Mouse (Mus musculus): ENCODE measurements around the gene Exosc3. TPM values are rescaled to one million over a fixed set of nuclear protein-coding genes. Genes with fewer than 3 reads are reported as not detected.
"Not testable (repeated sequence)": the region's sequence is repeated elsewhere in the genome, so short reads cannot be mapped to it uniquely, and the experiment has no call there.

Exosc3 gene
- polyA plus RNA-seq (2014; fragmentation: Nextera tagmentation; extraction: Ambion mirVana): 87.3 and 92.4 TPM in 2 replicates

DNA sequence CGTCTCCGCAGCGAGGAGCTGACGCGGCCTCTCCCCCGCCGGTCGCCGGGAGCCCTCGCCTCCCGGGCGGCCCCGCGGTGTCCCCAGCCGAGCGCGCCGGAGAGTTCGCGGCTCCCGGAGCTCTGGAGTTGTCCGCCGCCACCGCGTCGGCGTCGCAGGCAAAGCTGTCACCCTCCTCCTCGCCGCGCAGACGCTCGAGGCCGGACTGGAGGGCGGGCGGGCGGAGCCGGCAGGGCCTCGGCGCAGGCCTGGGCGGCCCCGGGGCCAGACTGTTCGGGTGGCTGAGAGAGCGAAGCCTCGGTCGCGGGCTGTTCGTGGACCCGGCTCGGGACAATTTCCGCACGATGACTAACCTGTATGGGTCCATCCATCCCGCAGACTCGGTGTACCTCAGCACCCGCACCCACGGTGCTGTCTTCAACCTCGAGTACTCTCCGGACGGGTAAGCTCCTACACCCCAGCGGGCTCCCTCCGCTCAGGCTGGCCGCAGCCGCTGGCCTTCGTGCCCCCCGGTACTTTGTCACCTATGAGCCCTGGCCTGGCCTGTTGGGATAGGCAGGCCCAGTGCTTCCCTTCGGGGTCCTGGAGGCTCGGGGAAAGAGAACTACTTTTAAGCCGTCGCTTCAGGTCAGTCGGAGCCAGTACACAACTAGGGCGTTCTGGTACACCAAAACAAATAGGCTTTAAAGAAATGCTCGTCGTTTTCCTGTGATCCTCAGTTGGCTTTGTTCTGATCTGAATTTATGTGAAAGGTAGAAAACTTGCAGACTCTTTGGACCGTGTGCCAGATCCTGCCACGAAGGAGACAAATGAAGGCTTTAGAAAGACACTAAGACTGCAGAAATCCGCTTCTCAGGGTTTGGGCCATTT lies at the start of gene Exosc3:
TSS of gene Exosc3 (minus strand) at position 447 of the 870 bp plus-strand sequence.
- Histone ChIP-seq H3K4me2 (replicated peaks; ENCODE audit: low read depth, low read length) (peak within 1 kb of the TSS; percentile 71), H3K9me3 (ENCODE audit: control insufficient read depth, low read length) (no peaks in the 10 kb centered on the region), H3K4me3 (ENCODE audit: low read depth, low read length) (peak within 1 kb of the TSS; percentile 59), H3K27ac (ENCODE audit: low read depth, low read length) (peak within 1 kb of the TSS; percentile 77), H3K36me3 (ENCODE audit: control insufficient read depth, insufficient read depth, low read length) (no peaks in the 10 kb centered on the region), H3K4me1 (replicated peaks; ENCODE audit: control insufficient read depth, insufficient read depth, low read length) (no peaks in the 10 kb centered on the region), H3K27me3 (ENCODE audit: control insufficient read depth, insufficient read depth, low read length) (no peaks in the 10 kb centered on the region), H3K9ac (ENCODE audit: low read depth, low read length) (peak within 1 kb of the TSS; percentile 73)
- ATAC-seq (ENCODE audit: low FRiP score) (peak; percentile 86), DNase-seq (ENCODE audit: low spot score) (no peak)
- under 1% methylated on average over 71 of the region's 76 CpGs for WGBS

DNA sequence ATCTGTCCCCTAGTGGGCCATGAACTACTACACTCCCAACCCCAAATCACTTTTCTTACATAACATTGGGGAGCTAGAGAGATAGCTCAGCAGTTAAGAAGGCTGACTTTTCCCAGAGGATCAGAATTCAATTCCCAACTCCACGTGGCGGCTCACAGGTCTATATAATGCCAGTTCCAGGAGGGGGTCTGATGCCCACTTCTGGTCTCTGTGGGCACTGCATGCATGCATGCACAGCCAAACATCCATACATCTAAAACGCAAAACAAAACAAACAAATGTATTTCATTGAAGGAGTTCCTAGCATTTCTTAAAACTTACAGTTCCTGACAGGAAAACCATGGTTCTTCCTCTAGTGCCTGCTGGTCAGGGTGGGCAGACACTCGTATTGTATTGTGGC lies 49.6 kb upstream of the Exosc3 start:
- H3K4me2 ChIP-seq (replicated peaks; ENCODE audit: low read depth, low read length): no peak overlapping the region
- WGBS: 74% methylated on average over 4 of the region's 4 CpGs
- H3K4me1 ChIP-seq (replicated peaks; ENCODE audit: control insufficient read depth, insufficient read depth, low read length): no peaks in the 10 kb centered on the region
- ATAC-seq (ENCODE audit: low FRiP score) (no peak), DNase-seq (ENCODE audit: low spot score) (no peak)
- no peaks in the 10 kb centered on the region for H3K36me3 ChIP-seq (ENCODE audit: control insufficient read depth, insufficient read depth, low read length)
- no peaks in the 10 kb centered on the region for H3K27me3 ChIP-seq (ENCODE audit: control insufficient read depth, insufficient read depth, low read length)
- H3K27ac ChIP-seq (ENCODE audit: low read depth, low read length): no peak overlapping the region
- no peak overlapping the region for H3K4me3 ChIP-seq (ENCODE audit: low read depth, low read length)
- H3K9me3 ChIP-seq (ENCODE audit: control insufficient read depth, low read length): no peaks in the 10 kb centered on the region
- H3K9ac ChIP-seq (ENCODE audit: low read depth, low read length): no peak overlapping the region

DNA sequence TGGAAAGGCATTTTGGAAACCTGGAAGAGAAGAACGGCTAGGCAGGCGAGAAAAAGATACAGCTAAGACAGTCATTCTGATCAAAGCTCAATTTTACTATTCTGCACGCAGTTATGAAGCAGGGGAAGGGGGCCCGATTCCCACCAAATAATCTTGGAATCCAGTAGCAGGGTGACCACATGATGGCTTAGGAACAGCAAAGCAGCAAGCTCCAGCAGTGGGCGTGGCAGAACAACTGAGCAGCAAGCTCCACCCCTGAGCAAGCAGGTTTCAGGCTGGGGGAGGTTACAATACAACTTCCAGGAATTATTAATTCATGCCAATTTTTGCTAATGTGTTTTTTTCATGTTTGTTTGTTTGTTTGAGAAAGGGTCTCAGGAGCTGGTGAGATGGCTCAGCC lies 44.8 kb upstream of the Exosc3 start:
- not testable (repeated sequence) for H3K4me2 ChIP-seq (replicated peaks; ENCODE audit: low read depth, low read length); H3K27me3 ChIP-seq (ENCODE audit: control insufficient read depth, insufficient read depth, low read length); H3K9ac ChIP-seq (ENCODE audit: low read depth, low read length); H3K4me3 ChIP-seq (ENCODE audit: low read depth, low read length); DNase-seq (ENCODE audit: low spot score); ATAC-seq (ENCODE audit: low FRiP score); H3K27ac ChIP-seq (ENCODE audit: low read depth, low read length); H3K9me3 ChIP-seq (ENCODE audit: control insufficient read depth, low read length); H3K4me1 ChIP-seq (replicated peaks; ENCODE audit: control insufficient read depth, insufficient read depth, low read length); H3K36me3 ChIP-seq (ENCODE audit: control insufficient read depth, insufficient read depth, low read length)
- 92% methylated on average over 5 of the region's 5 CpGs for WGBS

DNA sequence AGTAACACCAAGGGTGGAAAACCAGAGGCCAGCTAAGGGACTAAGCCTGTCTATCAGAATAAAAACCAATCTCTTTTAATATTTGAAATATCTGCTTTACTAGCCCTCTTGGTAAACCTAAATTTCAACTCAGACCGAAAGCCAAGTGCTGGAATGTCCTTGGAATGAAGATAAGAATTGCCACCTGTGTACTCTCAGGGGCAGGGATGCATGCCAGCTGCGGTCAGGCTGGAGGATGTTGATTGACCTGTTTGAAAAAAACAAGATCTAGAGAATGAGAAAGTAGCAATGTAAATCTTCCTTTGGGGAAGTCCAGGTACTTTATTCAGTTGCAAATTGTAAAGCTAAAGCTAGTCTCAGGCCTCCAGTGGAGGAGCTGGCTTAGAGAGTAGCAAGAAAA lies 39.6 kb upstream of the Exosc3 start:
- not testable (repeated sequence) for ATAC-seq (ENCODE audit: low FRiP score); H3K9ac ChIP-seq (ENCODE audit: low read depth, low read length); H3K4me1 ChIP-seq (replicated peaks; ENCODE audit: control insufficient read depth, insufficient read depth, low read length); DNase-seq (ENCODE audit: low spot score); H3K9me3 ChIP-seq (ENCODE audit: control insufficient read depth, low read length); H3K27ac ChIP-seq (ENCODE audit: low read depth, low read length); H3K27me3 ChIP-seq (ENCODE audit: control insufficient read depth, insufficient read depth, low read length); H3K36me3 ChIP-seq (ENCODE audit: control insufficient read depth, insufficient read depth, low read length); H3K4me2 ChIP-seq (replicated peaks; ENCODE audit: low read depth, low read length); H3K4me3 ChIP-seq (ENCODE audit: low read depth, low read length)
- WGBS: 84% methylated on average over 2 of the region's 2 CpGs

DNA sequence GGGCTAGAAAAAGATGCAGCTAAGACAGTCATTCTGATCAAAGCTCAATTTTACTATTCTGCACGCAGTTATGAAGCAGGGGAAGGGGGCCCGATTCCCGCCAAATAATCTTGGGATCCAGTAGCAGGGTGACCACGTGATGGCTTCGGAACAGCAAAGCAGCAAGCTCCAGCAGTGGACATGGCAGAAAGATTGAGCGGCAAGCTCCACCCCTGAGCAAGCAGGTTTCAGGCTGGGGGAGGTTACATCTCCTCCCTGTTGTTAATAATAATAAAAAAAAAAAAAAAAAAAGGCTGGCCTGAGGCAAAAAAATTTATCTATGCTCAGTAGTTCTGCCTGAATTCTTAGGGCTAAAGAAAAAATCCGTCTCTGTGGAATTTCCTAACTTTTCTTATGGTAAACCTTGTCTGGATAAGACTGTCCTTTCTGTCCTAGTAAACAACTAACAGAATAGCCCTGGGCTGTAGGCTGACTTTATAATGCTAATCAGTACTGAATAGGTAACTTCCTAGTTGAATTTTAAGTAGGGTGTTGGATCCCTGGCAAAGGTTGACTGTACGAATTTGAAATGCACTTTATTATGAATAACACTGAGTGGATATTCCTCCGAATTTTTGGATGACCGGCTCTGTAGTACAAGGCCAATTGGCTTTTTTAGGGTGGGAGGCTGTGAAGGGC lies 38.5 kb upstream of the Exosc3 start:
- not testable (repeated sequence) for H3K4me3 ChIP-seq (ENCODE audit: low read depth, low read length); H3K4me1 ChIP-seq (replicated peaks; ENCODE audit: control insufficient read depth, insufficient read depth, low read length); H3K4me2 ChIP-seq (replicated peaks; ENCODE audit: low read depth, low read length); H3K9ac ChIP-seq (ENCODE audit: low read depth, low read length); DNase-seq (ENCODE audit: low spot score); H3K36me3 ChIP-seq (ENCODE audit: control insufficient read depth, insufficient read depth, low read length); H3K27ac ChIP-seq (ENCODE audit: low read depth, low read length); H3K27me3 ChIP-seq (ENCODE audit: control insufficient read depth, insufficient read depth, low read length); ATAC-seq (ENCODE audit: low FRiP score); H3K9me3 ChIP-seq (ENCODE audit: control insufficient read depth, low read length)
- WGBS: 95% methylated on average over 10 of the region's 10 CpGs

DNA sequence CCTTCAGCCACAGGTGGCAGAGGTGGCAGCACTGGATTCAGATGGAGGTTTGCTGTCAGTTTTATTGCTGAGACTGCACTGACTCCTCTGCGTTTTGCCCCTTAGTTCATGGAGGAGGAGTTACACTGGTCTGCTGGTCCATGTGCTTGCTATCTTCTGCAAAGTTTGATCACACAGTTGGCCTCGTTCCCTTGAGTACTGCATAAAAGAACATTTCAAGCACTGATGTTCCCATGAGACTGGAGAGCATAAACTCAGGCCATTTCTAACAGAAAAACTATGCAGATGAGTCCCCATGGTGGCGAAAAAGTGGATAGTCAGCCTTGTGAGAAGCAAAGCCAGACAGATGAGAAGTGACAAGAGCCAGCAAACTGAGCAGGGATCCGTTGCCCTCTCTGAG lies 34.0 kb upstream of the Exosc3 start:
- Histone ChIP-seq H3K27me3 (ENCODE audit: control insufficient read depth, insufficient read depth, low read length) (no peaks in the 10 kb centered on the region), H3K4me2 (replicated peaks; ENCODE audit: low read depth, low read length) (no peak overlapping the region), H3K4me3 (ENCODE audit: low read depth, low read length) (no peak overlapping the region), H3K36me3 (ENCODE audit: control insufficient read depth, insufficient read depth, low read length) (no peaks in the 10 kb centered on the region), H3K9me3 (ENCODE audit: control insufficient read depth, low read length) (no peaks in the 10 kb centered on the region), H3K4me1 (replicated peaks; ENCODE audit: control insufficient read depth, insufficient read depth, low read length) (no peaks in the 10 kb centered on the region), H3K9ac (ENCODE audit: low read depth, low read length) (no peak overlapping the region), H3K27ac (ENCODE audit: low read depth, low read length) (no peak overlapping the region)
- no peak for ATAC-seq (ENCODE audit: low FRiP score)
- WGBS: 81% methylated on average over 4 of the region's 4 CpGs
- DNase-seq (ENCODE audit: low spot score): no peak

DNA sequence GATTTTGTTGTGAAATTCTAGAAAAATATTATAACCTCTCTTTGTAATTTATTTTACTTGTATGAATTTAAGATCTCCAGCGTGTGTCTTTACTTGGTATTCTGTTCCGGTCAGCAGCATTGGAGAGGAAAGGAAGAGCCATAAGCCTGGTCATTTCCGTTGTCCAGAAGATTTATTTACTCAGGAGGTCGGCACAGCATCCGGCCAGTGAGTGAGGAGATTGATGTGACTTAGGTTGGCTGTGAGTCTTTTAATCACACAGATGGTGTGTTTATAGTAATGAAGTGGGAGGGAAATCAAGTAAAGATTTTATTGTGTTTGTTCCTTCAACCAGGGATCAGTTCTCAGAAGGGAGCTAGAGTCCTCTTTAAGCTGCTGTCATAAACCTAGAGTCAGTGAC lies 32.3 kb upstream of the Exosc3 start:
- H3K27ac ChIP-seq (ENCODE audit: low read depth, low read length): no peak overlapping the region
- H3K4me1 ChIP-seq (replicated peaks; ENCODE audit: control insufficient read depth, insufficient read depth, low read length): no peaks in the 10 kb centered on the region
- H3K4me3 ChIP-seq (ENCODE audit: low read depth, low read length): no peak overlapping the region
- H3K27me3 ChIP-seq (ENCODE audit: control insufficient read depth, insufficient read depth, low read length): no peaks in the 10 kb centered on the region
- H3K9ac ChIP-seq (ENCODE audit: low read depth, low read length): no peak overlapping the region
- no peak overlapping the region for H3K4me2 ChIP-seq (replicated peaks; ENCODE audit: low read depth, low read length)
- H3K36me3 ChIP-seq (ENCODE audit: control insufficient read depth, insufficient read depth, low read length): no peaks in the 10 kb centered on the region
- DNase-seq (ENCODE audit: low spot score): no peak
- WGBS: 86% methylated on average over 5 of the region's 5 CpGs
- H3K9me3 ChIP-seq (ENCODE audit: control insufficient read depth, low read length): no peaks in the 10 kb centered on the region
- ATAC-seq (ENCODE audit: low FRiP score): no peak

DNA sequence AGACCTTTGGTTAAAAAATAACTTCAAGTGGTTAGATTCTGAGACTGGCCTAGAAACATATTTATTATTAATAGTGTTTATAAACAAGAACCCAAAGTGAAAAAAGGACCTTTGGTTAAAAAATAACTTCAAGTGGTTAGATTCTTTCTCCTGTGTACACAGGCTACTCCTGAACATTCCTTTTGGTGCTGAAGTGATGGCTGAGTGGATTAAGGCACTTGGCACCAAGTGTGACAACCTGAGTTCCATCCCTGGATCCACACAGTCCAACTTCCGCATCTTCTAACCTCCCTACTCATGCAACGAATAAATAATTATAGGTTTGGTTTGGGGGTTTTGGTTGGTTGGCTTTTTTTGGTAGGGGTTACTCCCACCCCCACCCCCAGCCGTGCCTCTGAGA lies 28.7 kb upstream of the Exosc3 start:
- ATAC-seq (ENCODE audit: low FRiP score): no peak
- 90% methylated on average over 3 of the region's 3 CpGs for WGBS
- Histone ChIP-seq H3K36me3 (ENCODE audit: control insufficient read depth, insufficient read depth, low read length) (no peaks in the 10 kb centered on the region), H3K9ac (ENCODE audit: low read depth, low read length) (no peak overlapping the region), H3K4me3 (ENCODE audit: low read depth, low read length) (no peak overlapping the region), H3K27ac (ENCODE audit: low read depth, low read length) (no peak overlapping the region), H3K4me1 (replicated peaks; ENCODE audit: control insufficient read depth, insufficient read depth, low read length) (no peaks in the 10 kb centered on the region), H3K27me3 (ENCODE audit: control insufficient read depth, insufficient read depth, low read length) (no peaks in the 10 kb centered on the region), H3K4me2 (replicated peaks; ENCODE audit: low read depth, low read length) (no peak overlapping the region), H3K9me3 (ENCODE audit: control insufficient read depth, low read length) (no peaks in the 10 kb centered on the region)
- DNase-seq (ENCODE audit: low spot score): no peak

DNA sequence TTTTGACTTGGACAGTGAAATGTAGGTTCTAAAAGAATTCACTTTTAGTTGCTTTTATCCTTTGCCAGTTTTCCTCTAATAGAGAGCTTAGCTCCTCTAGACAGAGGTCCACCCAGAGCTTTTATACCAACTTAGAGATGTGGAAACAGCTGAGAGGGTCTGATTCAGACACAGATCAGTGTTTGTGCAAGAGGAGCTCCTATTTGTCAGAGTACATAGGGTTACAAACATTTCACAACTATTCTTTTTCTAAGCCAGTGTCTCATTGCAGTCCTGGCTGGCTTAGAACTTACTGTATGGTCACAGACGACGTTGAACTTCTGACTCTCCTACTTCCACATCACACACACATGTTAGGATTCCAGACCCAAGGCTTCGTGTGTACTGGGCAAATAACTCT lies 14.1 kb upstream of the Exosc3 start:
- no peaks in the 10 kb centered on the region for H3K4me1 ChIP-seq (replicated peaks; ENCODE audit: control insufficient read depth, insufficient read depth, low read length)
- DNase-seq (ENCODE audit: low spot score): no peak
- H3K4me2 ChIP-seq (replicated peaks; ENCODE audit: low read depth, low read length): no peak overlapping the region
- ATAC-seq (ENCODE audit: low FRiP score): no peak
- no peaks in the 10 kb centered on the region for H3K9me3 ChIP-seq (ENCODE audit: control insufficient read depth, low read length)
- no peaks in the 10 kb centered on the region for H3K36me3 ChIP-seq (ENCODE audit: control insufficient read depth, insufficient read depth, low read length)
- H3K27me3 ChIP-seq (ENCODE audit: control insufficient read depth, insufficient read depth, low read length): no peaks in the 10 kb centered on the region
- no peak overlapping the region for H3K27ac ChIP-seq (ENCODE audit: low read depth, low read length)
- no peak overlapping the region for H3K4me3 ChIP-seq (ENCODE audit: low read depth, low read length)
- no peak overlapping the region for H3K9ac ChIP-seq (ENCODE audit: low read depth, low read length)
- 91% methylated on average over 3 of the region's 3 CpGs for WGBS

All from hindbrain, embryonic 11.5 days (tissue).